Mouse (Mus musculus) myocyte (in vitro differentiated cells): Measurements from ENCODE around the gene Gpm6b.

Experiments
- MAX ChIP-seq: IDR thresholded peaks from one replicate; pipeline ENCODE4 v1.6.1; 2011; ENCODE audit warnings: low read depth, mild to moderate bottlenecking, control low read depth
- USF1 ChIP-seq: IDR thresholded peaks from one replicate; pipeline ENCODE4 v1.6.1; 2011; ENCODE audit warnings: low read depth, mild to moderate bottlenecking, control low read depth, moderate library complexity

- no peak for TF ChIP-seq USF1
- no peak for TF ChIP-seq MAX
These were observed 809 bp downstream of the Gpm6b start for GRCm38 (mm10) chrX:166239520-166239919.
